Mouse (Mus musculus) adrenal gland, adult 2 months (tissue): ENCODE measurements around the gene Stxbp4. TPM values are rescaled to one million over a fixed set of nuclear protein-coding genes. Genes with fewer than 3 reads are reported as not detected.
A peak's percentile ranks its signal among the peaks of the same experiment; 100 is the strongest.

Experiments used
- DNase-seq: peaks from one replicate; pipeline ENCODE4 v3.0.0; 2021
- polyA plus RNA-seq: library from polyadenylated mRNA; depleted of rRNA; stranded (reverse); fragments of >200 nt; gene quantifications from 2 replicates; pipeline ENCODE4 v1.2.3, GENCODE M21; 2012
- total RNA-seq, 2 experiments: library from RNA; stranded (reverse); gene quantifications; 2 replicates each; pipeline ENCODE4 v1.2.3; 2021

Gene Stxbp4
- total and polyA plus RNA-seq, 3 experiments, result 2.0 to 12.0 (median 8.4) TPM

DNA sequence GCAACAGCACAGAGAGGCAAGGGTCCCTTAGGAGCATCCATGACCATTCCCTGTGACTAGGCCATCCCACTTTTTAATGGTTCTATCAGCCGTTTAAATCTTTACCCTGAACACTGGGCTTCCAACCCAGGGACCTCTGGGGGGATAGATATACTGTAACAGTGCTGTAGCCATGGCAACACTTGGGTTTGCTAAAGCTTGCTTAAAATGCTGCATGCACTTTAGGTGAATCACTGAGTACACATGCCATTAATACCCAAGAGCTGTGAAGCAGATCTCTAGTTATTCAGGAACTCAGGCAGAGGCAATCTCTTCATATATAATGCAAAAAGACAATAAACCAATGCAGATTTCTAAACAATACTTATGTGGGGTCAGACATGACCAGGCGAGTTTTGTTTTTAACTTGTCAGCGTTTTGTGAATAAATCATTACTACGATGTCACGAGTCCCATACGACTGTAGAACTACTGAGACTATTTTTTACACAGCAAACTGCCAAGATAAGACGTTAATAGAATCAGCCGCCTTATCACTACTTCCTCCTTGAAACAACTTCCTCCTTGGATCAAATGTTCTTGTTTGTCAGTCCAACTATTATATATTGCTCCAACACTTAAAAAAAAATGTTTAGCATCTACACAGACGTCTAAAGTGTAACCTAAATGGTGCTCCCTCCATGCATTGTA is 79.4 kb downstream of the Stxbp4 start:
- DNase-seq, result no peak

DNA sequence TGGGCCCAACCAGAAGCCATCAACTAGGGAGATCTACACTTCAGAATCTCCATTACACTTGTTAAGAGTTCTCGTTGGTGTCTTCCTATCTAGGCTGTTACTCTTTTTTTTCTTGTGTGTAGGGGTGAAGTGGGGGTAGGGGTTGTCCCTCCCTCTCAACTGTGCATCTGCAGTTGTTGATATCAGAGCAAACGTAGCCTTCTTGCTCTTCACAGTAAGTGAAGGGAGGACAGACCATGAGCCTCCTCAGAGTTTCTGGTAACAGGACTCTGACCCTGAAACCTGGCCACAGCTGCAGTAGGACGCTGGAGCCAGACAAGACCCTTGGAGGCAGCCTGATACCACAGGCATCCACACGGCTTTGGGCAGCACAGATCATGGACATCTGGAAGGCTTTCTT is 81.4 kb downstream of the Stxbp4 start:
- DNase-seq, result no peak

GRCm38 (mm10) chr11:90553963-90554362 is 83.9 kb downstream of the Stxbp4 start:
- no peak for DNase-seq

GRCm38 (mm10) chr11:90552303-90553201 is 85.3 kb downstream of the Stxbp4 start:
- no peak for DNase-seq

DNA sequence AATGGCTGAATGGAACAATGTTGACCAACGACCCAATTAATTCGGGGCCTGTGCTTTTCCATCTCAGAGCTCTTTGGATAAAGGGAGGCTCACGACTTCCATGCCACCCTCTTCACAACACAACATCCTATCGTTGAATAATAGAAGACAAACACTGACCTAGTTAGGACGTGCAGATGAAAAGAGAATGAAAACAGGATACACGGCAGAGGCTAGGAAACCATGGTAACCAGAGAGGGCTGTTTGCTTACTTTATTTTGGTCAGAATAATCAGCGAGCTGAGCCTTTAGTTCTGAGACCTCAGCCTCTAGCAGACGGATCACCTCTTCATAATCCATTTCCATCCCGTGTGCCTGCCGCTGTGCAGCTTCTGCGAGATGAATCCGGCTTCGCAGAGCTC is 89.3 kb downstream of the Stxbp4 start:
- no peak for DNase-seq

DNA sequence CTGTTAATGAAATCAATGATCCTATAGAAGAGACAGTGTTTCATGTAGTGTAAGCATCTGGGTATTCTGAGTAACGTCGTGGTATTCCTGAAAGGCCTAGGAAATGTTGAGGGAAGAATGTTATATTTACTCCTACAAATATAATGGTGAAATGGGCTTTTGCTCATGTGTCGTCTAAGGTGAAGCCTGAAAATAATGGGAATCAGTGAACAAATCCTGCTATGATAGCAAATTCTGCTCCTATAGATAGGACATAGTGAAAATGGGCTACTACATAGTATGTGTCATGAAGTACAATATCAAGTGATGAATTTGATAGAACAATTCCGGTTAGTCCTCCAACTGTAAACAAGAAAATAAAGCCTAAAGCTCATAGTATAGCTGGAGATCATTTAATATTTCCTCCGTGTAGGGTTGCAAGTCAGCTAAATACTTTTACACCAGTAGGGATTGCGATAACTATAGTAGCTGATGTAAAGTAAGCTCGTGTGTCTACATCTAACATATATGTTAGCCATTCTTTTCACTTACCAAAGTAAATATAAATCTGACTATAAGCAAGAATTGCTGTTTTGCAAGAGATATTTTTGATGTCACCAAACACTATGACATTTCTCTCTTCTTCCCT is 99.1 kb downstream of the Stxbp4 start:
- no peak for DNase-seq

DNA sequence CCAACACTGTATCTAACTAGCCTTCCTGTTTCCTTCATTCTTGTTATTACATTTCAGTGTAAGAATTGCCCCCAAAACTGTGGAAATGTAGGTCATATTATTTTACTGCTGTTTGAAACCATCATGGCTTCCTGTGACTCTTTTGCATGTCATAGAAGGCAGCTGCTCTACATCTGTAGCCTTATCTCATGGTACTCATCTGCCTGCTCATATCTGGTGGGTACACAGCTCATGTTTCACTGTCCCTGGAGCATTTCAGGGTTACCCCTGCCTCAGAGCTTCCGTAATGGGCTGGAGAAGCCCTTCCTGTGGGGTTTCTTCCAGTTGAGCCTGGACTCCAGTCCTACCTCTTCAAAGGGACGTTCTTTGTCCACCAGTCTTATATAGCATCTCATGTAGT is 112.6 kb downstream of the Stxbp4 start:
- no peak for DNase-seq

DNA sequence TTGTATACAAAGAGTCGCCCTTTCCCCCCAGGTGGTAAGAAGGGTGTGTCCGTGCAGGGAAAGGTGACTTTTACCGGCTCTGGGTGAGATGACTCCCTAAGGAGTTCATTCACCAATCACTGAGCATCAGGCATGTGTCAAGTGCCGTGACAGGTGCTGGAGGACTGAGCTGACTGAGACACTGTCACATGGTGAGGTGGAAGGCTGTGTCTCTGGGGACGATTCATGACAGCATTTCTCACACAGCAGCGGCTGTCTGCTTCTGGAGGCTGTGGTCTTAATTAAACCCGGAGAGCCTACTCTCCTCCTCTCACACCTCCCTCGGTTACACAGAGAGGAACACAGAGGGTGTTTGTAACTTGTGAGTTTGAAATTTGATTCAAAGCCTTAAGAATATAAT is 116.8 kb downstream of the Stxbp4 start:
- no peak for DNase-seq

DNA sequence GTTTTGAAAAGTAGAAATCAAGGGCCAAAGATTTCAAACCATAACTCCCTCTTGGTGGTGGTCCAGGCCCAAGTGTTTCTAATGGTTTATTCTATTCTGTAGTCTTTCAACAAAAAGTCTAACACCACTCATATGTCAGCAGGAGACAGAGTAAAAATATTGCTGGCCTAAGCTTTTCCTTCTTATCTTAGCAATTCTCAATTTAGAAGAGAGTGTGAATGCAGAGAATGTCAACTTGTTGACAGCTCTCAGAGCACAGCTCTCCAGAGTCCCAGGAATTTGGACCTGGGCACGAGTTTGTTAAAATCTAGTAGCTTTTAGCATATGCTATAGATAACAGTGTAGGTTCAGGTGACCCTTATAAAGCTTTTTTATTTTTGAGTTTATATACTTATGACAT is 120.1 kb downstream of the Stxbp4 start:
- DNase-seq, result no peak

- DNase-seq, result no peak
Measured at GRCm38 (mm10) chr11:90512538-90513219, 125.2 kb downstream of the Stxbp4 start.

DNA sequence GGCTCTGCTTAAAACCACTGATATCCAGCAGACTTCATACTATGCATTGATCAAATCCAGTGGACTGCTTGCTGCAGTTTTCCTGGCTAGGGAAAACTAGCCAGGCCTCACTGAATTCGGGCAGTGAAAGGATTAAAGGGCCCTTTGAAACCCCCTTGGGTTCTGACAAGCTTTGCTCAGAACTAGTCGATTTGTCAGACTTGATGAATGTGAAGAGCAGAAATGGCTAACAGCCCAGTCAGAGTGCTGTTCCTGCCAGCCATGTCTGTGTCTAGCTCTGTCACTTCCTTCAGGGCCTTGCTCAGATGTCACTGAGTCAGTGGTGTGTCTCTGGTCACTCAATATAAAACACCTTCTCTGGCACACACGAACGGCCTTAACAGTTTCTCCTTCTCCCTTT is 136.0 kb downstream of the Stxbp4 start:
- no peak for DNase-seq

DNA sequence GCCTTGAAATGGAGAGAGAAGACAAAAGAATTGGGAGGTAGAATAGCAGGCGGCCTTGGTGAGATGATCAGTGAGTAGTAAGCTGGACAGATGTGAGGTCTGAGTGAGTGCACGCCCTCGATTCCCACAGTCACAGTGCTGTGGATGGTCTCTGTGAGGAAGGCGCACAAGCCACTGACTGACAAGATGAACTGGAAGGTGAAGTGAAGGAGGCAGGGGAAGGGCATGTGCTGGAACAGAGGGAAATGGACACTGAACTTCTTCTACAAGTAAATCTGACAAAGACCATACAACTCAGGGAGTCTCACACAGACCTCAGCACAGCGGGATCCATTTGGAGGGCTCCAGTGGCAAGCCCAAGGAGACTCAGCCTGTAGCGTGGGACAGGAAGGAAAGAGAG is 138.0 kb downstream of the Stxbp4 start:
- no peak for DNase-seq

GRCm38 (mm10) chr11:90498461-90498860 is 139.4 kb downstream of the Stxbp4 start:
- DNase-seq, result peak; percentile 20

DNA sequence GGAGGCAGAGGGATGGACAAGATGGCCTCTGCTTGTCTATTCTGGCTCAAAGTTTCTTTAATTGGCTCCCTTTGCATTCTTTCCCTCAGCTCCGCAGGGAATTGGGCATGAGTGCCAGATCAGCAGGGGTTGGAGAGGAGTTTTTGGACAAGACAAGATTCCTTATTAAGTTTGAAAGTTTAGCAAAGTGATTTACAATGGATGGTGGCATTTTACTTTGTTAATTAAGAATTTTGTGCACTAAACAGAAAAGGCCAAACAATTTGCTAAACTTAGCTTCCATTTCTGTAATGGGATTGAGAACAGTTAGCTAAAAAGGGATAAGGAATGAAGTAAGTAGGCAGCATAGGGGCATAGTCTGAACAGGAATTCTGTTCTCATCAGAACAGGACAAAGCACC is 142.9 kb downstream of the Stxbp4 start:
- DNase-seq, result no peak

DNA sequence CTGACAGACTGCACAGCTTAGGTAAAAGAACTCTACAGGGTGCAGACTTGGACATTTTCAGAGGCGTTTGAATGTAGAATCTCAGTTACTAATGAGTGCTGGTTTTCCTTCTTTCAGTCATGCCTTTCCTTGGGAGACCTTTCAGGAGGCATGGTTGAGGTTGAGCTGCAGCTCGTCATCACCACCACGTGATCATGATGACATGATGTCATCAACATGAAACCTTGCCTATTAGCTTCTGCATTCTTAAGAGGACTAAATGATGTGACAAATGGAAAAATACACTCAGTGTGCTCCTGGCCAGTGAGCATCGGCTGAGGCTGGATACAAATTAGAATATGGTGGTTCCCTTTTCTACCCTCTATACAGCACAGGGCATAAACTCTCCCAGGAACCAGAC is 145.4 kb downstream of the Stxbp4 start:
- no peak for DNase-seq

- no peak for DNase-seq
Measured at GRCm38 (mm10) chr11:90489166-90489565, 148.7 kb downstream of the Stxbp4 start.

DNA sequence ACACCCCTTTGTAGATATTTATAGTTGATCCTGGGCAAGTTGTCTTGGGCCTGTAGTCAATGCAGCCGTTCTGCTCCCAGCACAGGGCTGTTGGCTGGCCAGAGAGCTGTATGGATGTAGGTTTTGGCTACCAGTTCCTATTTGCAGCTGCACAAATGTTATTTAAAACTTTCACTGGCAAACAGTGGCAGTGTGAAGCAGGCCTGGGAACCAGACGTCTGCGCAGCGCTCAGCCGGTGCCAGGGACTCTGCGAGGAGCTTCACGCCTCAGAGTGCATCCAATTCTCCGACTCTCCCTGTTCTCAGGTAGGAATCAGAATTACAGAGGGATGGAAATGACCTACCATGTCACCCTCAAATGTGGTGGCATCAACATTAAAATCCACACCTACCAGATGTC is 150.2 kb downstream of the Stxbp4 start:
- DNase-seq, result no peak

DNA sequence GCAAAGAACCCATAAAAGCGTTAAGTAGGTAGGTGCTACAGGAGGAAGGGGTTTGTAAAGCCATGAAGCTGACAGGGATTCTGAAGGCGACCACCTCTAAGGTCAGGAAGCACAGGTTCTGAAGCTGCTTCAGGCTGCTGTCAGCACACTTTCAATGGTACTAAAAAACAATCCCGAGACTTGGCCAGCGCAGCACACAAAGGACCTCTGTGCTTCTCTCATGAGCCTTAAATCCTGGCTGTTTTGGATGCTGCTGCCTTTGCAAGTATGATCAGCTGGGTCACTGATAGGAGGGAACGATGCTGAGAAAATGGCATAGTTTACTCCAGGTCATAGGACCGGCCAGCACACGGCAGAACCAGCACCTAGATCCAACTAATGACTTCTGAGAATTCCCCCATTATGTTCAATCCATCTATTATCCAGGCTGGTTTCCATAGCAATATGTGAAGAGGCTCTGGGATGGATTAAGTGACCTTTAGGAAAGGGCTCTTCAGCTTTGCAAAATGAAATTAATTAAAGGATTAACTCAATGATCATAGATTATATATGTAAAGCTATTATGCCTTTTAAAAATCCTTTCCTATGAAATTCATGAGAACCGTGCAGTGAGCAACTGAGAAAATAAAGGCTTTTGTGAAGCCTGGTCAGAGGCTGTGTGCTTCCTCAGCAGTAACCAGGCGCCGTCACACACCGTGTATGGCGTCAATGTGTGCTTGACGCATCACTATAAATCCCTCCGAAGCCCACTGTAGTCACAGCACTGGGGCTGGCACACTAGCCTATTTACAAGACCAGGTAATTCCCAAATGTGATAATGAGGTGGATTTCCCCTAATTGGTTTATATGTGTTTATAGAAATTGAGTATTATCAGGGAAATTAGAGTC is 152.9 kb downstream of the Stxbp4 start:
- DNase-seq, result no peak

DNA sequence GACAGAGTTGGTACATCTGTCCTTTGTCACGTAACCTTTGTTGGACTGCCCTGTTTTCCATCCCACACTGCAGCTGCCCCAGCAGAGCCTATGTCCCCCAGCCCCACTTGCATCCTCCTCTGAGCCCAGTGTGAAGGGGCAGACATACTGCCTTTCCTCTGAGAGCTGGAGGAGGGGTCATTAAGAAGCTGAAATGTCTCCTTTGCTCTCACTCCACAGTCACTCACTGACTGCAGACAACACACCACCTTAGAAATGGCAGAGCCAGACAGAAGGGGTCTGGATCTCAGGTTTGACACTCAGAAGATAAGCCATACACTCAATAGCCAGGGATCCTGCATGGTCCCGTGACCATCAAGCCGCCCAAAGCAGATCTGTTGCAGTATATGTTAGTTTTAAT is 154.1 kb downstream of the Stxbp4 start:
- no peak for DNase-seq

DNA sequence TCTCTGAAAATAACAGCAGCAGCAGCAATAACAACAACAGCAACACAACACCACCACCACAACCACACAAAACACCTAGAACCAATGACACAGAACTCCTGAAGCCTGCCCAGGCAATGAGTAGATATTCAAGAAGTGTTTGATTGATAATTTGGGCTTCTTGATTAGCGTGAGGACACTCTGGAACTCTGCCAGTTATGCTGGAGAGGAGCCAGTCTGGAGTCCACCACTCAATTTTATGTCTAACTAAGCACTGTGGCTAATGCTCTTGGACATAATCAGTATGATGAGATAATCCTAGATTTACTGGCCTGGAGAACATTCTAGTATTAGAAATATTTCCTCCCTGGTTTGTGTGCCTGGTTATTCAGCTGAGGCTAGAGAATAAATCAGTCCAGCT is 156.1 kb downstream of the Stxbp4 start:
- no peak for DNase-seq

DNA sequence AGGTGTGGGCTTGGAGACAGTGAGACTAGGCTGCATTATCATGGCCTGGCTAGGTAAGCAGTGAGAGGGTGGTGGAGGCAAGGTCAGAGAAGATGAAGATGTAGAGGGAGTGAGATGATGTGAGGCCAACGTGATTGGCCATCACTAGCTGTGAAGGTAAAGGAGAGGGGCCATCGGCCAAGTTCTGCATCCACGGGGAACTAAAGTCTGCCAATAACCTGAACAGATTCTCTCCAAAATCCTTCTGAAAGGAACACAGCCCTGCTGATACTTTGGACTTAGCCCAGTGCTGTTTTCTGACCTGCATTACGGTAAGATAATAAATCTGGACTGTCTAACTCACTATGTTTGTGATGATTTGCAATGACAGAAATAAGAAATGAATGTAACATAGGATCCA is 167.6 kb downstream of the Stxbp4 start:
- no peak for DNase-seq
